Mouse (Mus musculus) bone marrow macrophage, adult 2 months (primary cell): Measurements from ENCODE around the gene Gm40193.

ENCODE experiments used
- CTCF ChIP-seq: IDR thresholded peaks from 2 replicates; pipeline ENCODE4 v1.5.1; 2012; ENCODE audit warnings: low read depth, mild to moderate bottlenecking, low read length, moderate library complexity
- POLR2A ChIP-seq: IDR thresholded peaks from 2 replicates; pipeline ENCODE4 v1.6.1; 2012; ENCODE audit warnings: mild to moderate bottlenecking, low read depth, low read length, borderline replicate concordance

GRCm38 (mm10) chr11:70580358-70580720, 47.6 kb upstream of the Gm40193 start:
- TF ChIP-seq POLR2A: no peak
- TF ChIP-seq CTCF: no peak
